Mouse (Mus musculus) brain, embryonic 14.5 days (tissue): ENCODE results near the gene Hcar1. TPM values are rescaled to one million over a fixed set of nuclear protein-coding genes. Genes with fewer than 3 reads are reported as not detected.
A peak's percentile ranks its signal among the peaks of the same experiment; 100 is the strongest.

ENCODE experiments used
- DNase-seq: peaks from one replicate; pipeline ENCODE4 v3.0.0-alpha.2; 2011; ENCODE audit warnings: low read depth
- CTCF ChIP-seq: fragments of 200-500 bp; IDR thresholded peaks from 2 replicates; pipeline ENCODE4 v1.5.1; 2012; ENCODE audit warnings: inconsistent platforms, mild to moderate bottlenecking, moderate library complexity, borderline replicate concordance; ENCODE audit not compliant: insufficient read depth, insufficient read length; ENCODE audit errors: extremely low read depth
- POLR2A ChIP-seq: fragments of 200-500 bp; IDR thresholded peaks from 2 replicates; pipeline ENCODE4 v1.6.1; 2012; ENCODE audit warnings: mild to moderate bottlenecking, inconsistent platforms, borderline replicate concordance; ENCODE audit not compliant: poor library complexity, insufficient read depth, insufficient read length, severe bottlenecking; ENCODE audit errors: extremely low read depth
- polyA plus RNA-seq: library from polyadenylated mRNA; depleted of rRNA; stranded (reverse); fragments of >200 nt; gene quantifications from 2 replicates; pipeline ENCODE4 v1.2.3, GENCODE M21; 2012; rRNA removed

The Hcar1 gene
- polyA plus RNA-seq, 1 experiment: 0.48 TPM

GRCm38 (mm10) chr5:123853877-123854504 is 25.8 kb downstream of the Hcar1 start:
- no peak for DNase-seq
- TF ChIP-seq CTCF: no peak
- no peak for TF ChIP-seq POLR2A

DNA sequence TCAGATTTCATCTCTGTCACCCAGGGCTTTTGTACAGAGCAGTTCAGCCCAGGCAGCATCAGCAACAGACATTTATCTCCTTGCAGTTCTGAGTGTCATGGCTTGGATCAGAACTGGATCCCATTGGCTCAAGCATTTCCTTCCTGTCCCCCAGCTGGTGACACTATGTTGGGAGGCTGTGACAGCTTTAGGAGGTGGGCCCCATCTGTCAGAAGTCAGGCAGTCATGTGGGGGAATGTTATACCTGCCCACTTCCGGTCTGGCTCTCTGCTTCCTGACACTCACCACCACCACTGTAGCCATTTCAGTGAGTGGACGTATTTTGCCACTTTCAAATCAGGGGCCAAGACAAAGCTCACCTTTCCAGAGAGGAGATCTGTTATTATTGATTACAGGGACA is 28.4 kb downstream of the Hcar1 start:
- no peak for TF ChIP-seq CTCF
- TF ChIP-seq POLR2A: no peak
- DNase-seq: no peak

- TF ChIP-seq POLR2A (no peak), CTCF (no peak)
- no peak for DNase-seq
These were observed 35.5 kb downstream of the Hcar1 start for GRCm38 (mm10) chr5:123844316-123844715.

DNA sequence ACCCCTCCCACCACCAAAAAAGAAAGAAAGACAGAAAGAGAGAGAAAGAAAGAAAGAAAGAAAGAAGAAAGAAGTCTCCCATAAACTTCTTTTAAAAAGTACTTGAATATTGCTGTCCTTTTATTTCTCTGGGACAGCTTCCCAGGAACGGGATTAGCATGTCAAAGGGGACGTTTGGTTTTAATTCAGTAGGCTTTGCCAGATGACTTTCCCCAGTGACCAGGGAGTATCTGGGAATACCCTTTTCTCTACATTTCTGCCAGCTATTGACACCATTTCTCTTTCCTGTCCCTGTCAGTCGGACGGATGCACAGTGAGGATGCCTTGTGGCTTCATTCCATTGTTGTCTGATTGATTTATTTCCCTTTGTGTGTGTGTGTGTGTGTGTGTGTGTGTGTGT is 36.0 kb downstream of the Hcar1 start:
- peak; percentile 40 for DNase-seq
- TF ChIP-seq CTCF (no peak), POLR2A (no peak)

DNA sequence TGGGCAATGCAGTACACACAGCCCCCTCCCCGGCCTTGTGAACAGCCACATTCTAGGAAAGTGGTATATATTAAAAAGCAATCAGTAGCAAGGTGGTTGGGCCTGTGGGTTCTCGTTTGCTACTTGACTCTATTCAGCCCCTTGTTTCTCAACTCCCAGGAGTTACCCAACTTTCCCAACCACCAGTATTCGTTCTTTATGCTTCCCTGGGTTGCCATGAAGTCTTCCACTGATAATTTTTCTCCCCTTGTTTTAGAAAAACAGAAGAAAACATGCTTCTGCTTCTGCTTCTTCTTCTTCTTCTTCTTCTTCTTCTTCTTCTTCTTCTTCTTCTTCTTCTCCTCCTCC is 36.9 kb downstream of the Hcar1 start:
- no peak for DNase-seq
- no peak for TF ChIP-seq CTCF
- no peak for TF ChIP-seq POLR2A

DNA sequence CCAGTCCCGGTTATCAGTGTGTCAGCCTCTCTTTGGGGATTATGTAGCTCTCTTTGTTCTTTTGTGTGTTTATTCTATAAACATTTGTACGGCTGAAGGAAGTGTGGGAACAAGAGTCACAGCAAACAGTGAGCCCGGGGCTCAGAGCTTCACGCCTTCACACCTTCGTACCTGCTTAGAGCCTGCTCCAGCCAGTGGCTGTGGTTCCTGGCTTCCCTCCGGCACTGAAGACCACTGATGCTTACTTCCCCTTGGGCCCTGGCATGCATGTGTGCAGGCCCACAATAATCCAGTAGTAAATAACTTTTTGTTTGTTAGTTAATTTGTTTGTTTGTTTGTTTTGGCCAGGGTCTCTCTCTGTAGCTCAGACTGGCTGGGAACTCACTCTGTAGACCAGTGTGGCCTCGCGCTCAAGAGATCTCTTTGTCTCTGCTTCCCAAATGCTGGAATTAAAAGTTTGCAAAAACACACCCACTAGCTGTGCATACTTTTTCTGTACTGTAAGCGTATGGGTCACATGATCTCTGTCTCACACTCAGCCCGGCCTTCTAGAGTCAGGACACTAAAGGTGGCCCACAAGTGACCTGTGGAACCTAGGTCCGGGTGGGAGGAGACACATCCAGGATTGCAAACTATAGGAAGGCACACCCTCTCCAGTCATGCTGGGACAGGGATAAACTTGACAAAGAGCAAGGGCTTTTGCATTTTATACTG is 37.4 kb downstream of the Hcar1 start:
- DNase-seq: no peak
- no peak for TF ChIP-seq POLR2A
- no peak for TF ChIP-seq CTCF

DNA sequence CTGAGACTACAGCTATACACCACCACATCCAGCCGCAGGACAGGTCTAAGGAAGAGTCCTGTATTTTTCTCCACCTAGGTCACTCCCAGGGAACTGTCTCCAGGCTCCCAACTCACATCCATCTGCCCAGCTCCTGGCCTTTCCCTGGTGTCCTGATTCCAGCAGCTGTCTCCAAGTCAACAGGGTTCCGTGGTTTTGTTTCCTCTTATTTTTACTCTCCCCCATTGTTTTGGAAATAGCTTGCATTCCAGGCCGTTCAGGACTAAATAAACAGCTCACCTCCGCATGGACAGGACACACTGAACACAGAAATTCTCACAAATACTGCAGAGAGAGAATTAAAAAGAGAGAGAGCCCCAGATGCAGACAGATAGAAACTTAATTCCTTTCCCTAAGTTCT is 42.4 kb downstream of the Hcar1 start:
- TF ChIP-seq CTCF (no peak), POLR2A (no peak)
- no peak for DNase-seq

- TF ChIP-seq CTCF (no peak), POLR2A (no peak)
- no peak for DNase-seq
These were observed 45.0 kb downstream of the Hcar1 start for GRCm38 (mm10) chr5:123834836-123835235.

- no peak for DNase-seq
- TF ChIP-seq POLR2A: no peak
- no peak for TF ChIP-seq CTCF
These were observed 47.5 kb downstream of the Hcar1 start for GRCm38 (mm10) chr5:123832309-123832708.

DNA sequence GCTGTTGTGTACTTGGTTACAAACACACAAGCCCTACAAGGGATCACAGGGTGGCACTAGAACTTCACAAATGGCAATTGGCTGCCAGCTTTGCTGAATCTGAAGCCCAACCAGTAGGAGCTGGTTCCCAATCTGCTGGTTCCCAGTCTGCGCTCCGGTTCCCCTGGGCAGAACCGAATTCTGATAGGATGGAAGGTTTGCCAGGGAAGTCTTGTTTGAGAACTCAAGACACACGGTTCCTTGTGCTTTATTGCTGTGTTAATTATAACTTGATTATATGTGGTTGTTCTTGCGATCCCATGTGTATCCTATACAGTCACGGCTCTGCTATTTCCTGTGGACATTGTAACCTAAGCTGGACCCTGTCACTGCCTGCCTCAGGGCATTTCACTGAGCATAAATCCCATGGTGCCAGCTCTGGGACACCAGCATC is 52.1 kb downstream of the Hcar1 start:
- DNase-seq: peak; percentile 24
- peak; percentile 25; the same call in 1 of the 2 replicates for TF ChIP-seq CTCF
- no peak for TF ChIP-seq POLR2A

Other genes with a start within 250 kb of the Hcar1 start
- gene Clip1, start 195.4 kb downstream of the Hcar1 start, polyA plus RNA-seq: 73.9 and 94.8 TPM in 2 replicates
- 79.2 and 91.8 TPM in 2 replicates for gene Zcchc8, start 158.9 kb downstream of the Hcar1 start, polyA plus RNA-seq
- gene Rsrc2, start 130.6 kb downstream of the Hcar1 start, polyA plus RNA-seq: 112 and 115 TPM in 2 replicates
- 10.3 and 17.5 TPM in 2 replicates for gene Kntc1, start 130.3 kb downstream of the Hcar1 start, polyA plus RNA-seq
- gene Hcar2, start 14.5 kb downstream of the Hcar1 start, polyA plus RNA-seq: 0.07 and 0.30 TPM in 2 replicates
- 27.8 and 37.4 TPM in 2 replicates for gene Denr, start 27.2 kb upstream of the Hcar1 start, polyA plus RNA-seq
- 1.4 and 2.3 TPM in 2 replicates for gene Gm43518, start 47.4 kb upstream of the Hcar1 start, polyA plus RNA-seq
- 6.8 and 7.1 TPM in 2 replicates for gene Ccdc62, start 50.7 kb upstream of the Hcar1 start, polyA plus RNA-seq
- gene Hip1r, start 93.6 kb upstream of the Hcar1 start, polyA plus RNA-seq: 17.7 and 23.9 TPM in 2 replicates
- gene Vps37b, start 152.2 kb upstream of the Hcar1 start, polyA plus RNA-seq: 79.9 and 107 TPM in 2 replicates
- 6.5 and 9.6 TPM in 2 replicates for gene Abcb9, start 215.8 kb upstream of the Hcar1 start, polyA plus RNA-seq
- gene Ogfod2, start 232.3 kb upstream of the Hcar1 start, polyA plus RNA-seq: 38.1 and 47.2 TPM in 2 replicates
- gene Arl6ip4, start 236.1 kb upstream of the Hcar1 start, polyA plus RNA-seq: 64.5 and 67.8 TPM in 2 replicates